ENCODE assay signal across 26 mouse cellular contexts in the genomic region with DNA sequence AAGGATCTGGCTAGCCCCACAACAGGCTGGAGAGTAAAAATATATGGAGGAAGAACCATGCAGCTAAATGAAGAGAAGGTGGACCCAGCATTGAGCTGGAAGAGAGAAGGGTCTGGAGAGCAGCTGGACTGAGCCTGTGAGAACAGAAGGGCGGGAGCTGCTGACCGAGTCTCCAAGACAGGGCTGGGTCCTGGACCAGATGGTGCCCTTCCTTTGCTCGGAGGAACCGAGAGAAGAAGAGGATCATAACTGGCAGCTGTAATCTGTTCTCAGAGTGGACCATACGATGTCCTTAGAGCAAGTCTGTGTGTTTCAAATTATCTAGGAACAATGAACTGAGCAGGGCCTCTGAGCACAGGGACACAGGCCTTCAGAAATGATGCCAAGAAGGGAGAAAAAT.
DNase-seq lines count a peak whose midpoint lies in the region; ATAC-seq and TF ChIP-seq lines count a peak whose summit lies in the region.
"Had no signal": no experiment of that assay in that cellular context is flagged by ENCODE, and none has a peak within 500 bp of the region (broad histone marks: within the 10 kb centered on the region; RNA-seq: fewer than 3 reads in every experiment).

No protein-coding gene starts in this region.

- no peak; the same call in 1 of the 2 replicates for ATAC-seq in hindbrain, postnatal 0 days
- ATAC-seq in hindbrain, embryonic 13.5 days (ENCODE audit: low FRiP score) = no peak
- no peak for ATAC-seq in midbrain, postnatal 0 days (ENCODE audit: low FRiP score)
- no peak for ATAC-seq in midbrain, embryonic 13.5 days
- ATAC-seq: CD4-positive, CD25-positive, alpha-beta regulatory T cell, adult 4 months; forebrain, embryonic 14.5 days; forebrain, postnatal 0 days; intestine, postnatal 0 days had no signal

- H3K27me3 ChIP-seq in hindbrain, postnatal 0 days (ENCODE audit: insufficient read depth, low read length) = no peaks in the 10 kb centered on the region
- no peaks in the 10 kb centered on the region for H3K27me3 ChIP-seq in hindbrain, embryonic 13.5 days
- no peaks in the 10 kb centered on the region for H3K27me3 ChIP-seq in midbrain, postnatal 0 days (ENCODE audit: insufficient read depth, low read length)
- H3K27me3 ChIP-seq in midbrain, embryonic 13.5 days = no peaks in the 10 kb centered on the region
- H3K27me3 ChIP-seq: embryonic facial prominence, embryonic 12.5 days; embryonic facial prominence, embryonic 15.5 days; heart, embryonic 13.5 days; hindbrain, embryonic 12.5 days had no signal

- H3K27ac ChIP-seq in hindbrain, postnatal 0 days = no peak overlapping the region
- no peak overlapping the region for H3K27ac ChIP-seq in hindbrain, embryonic 13.5 days
- H3K27ac ChIP-seq in midbrain, postnatal 0 days (ENCODE audit: low read depth, low read length) = no peak overlapping the region
- H3K27ac ChIP-seq in midbrain, embryonic 13.5 days = no peak overlapping the region
- H3K27ac ChIP-seq: embryonic facial prominence, embryonic 12.5 days; embryonic facial prominence, embryonic 15.5 days; gastrocnemius, adult 2 months; heart, embryonic 10.5 days; heart, embryonic 13.5 days; hindbrain, embryonic 12.5 days had no signal

- no peak overlapping the region for H3K4me3 ChIP-seq in hindbrain, postnatal 0 days (ENCODE audit: low read length)
- H3K4me3 ChIP-seq in hindbrain, embryonic 13.5 days = no peak overlapping the region
- H3K4me3 ChIP-seq in midbrain, postnatal 0 days (ENCODE audit: low read depth, low read length) = no peak overlapping the region
- H3K4me3 ChIP-seq in midbrain, embryonic 13.5 days (replicated peaks) = no peak overlapping the region
- H3K4me3 ChIP-seq: embryonic facial prominence, embryonic 12.5 days; embryonic facial prominence, embryonic 15.5 days; gastrocnemius, adult 2 months; heart, embryonic 10.5 days; heart, embryonic 13.5 days; hindbrain, embryonic 12.5 days had no signal

- no peak overlapping the region for H3K9ac ChIP-seq in hindbrain, postnatal 0 days (replicated peaks; ENCODE audit: low read length)
- no peak overlapping the region for H3K9ac ChIP-seq in hindbrain, embryonic 13.5 days
- no peak overlapping the region for H3K9ac ChIP-seq in midbrain, postnatal 0 days (replicated peaks; ENCODE audit: low read length, poor library complexity, severe bottlenecking)
- no peak overlapping the region for H3K9ac ChIP-seq in midbrain, embryonic 13.5 days (replicated peaks)
- H3K9ac ChIP-seq: embryonic facial prominence, embryonic 12.5 days; embryonic facial prominence, embryonic 15.5 days; forebrain, postnatal 0 days; heart, embryonic 13.5 days; hindbrain, embryonic 12.5 days had no signal

- H3K9me3 ChIP-seq in hindbrain, postnatal 0 days (ENCODE audit: low read length) = no peaks in the 10 kb centered on the region
- no peaks in the 10 kb centered on the region for H3K9me3 ChIP-seq in hindbrain, embryonic 13.5 days
- no peaks in the 10 kb centered on the region for H3K9me3 ChIP-seq in midbrain, postnatal 0 days (ENCODE audit: low read length)
- no peaks in the 10 kb centered on the region for H3K9me3 ChIP-seq in midbrain, embryonic 13.5 days
- H3K9me3 ChIP-seq: embryonic facial prominence, embryonic 12.5 days; embryonic facial prominence, embryonic 15.5 days; heart, embryonic 10.5 days; heart, embryonic 13.5 days; hindbrain, embryonic 12.5 days had no signal

- H3K4me2 ChIP-seq in hindbrain, postnatal 0 days (ENCODE audit: low read depth, low read length) = no peak overlapping the region
- no peak overlapping the region for H3K4me2 ChIP-seq in hindbrain, embryonic 13.5 days
- no peak overlapping the region for H3K4me2 ChIP-seq in midbrain, postnatal 0 days (ENCODE audit: low read depth, low read length, poor library complexity, severe bottlenecking)
- no peak overlapping the region for H3K4me2 ChIP-seq in midbrain, embryonic 13.5 days (replicated peaks)
- H3K4me2 ChIP-seq: embryonic facial prominence, embryonic 12.5 days; embryonic facial prominence, embryonic 15.5 days; heart, embryonic 13.5 days; hindbrain, embryonic 12.5 days had no signal

- peak; percentile 5 for DNase-seq in embryo, embryonic 10 days (ENCODE audit: low spot score)
- DNase-seq in embryo, embryonic 9.5 days (ENCODE audit: extremely low spot score) = no peak
- peak; percentile 16 for DNase-seq in hindbrain, postnatal 0 days (ENCODE audit: low spot score)
- peak; percentile 7 for DNase-seq in midbrain, postnatal 0 days (ENCODE audit: low spot score)
- no peak for DNase-seq in thymus, adult 18-20 months
- DNase-seq: adrenal gland, adult 2 months; adrenal gland, postnatal 14 days; cerebellum, adult 11-12 months; cerebellum, adult 8-10 months; cerebellum, postnatal 25 days; forebrain, postnatal 0 days; gastrocnemius, adult 2 months; gastrocnemius, postnatal 14 days; heart, adult 18-20 months; heart, postnatal 14 days; heart, postnatal 4 days had no signal

- H3K36me3 ChIP-seq in hindbrain, postnatal 0 days (ENCODE audit: insufficient read depth, low read length) = no peaks in the 10 kb centered on the region
- H3K36me3 ChIP-seq in hindbrain, embryonic 13.5 days = no peaks in the 10 kb centered on the region
- no peaks in the 10 kb centered on the region for H3K36me3 ChIP-seq in midbrain, postnatal 0 days (ENCODE audit: insufficient read depth, low read length)
- no peaks in the 10 kb centered on the region for H3K36me3 ChIP-seq in midbrain, embryonic 13.5 days
- H3K36me3 ChIP-seq: embryonic facial prominence, embryonic 12.5 days; embryonic facial prominence, embryonic 15.5 days; heart, embryonic 10.5 days; heart, embryonic 13.5 days; hindbrain, embryonic 12.5 days had no signal

- 55% methylated on average over 5 of the region's 5 CpGs for WGBS in hindbrain, postnatal 0 days
- WGBS in hindbrain, embryonic 13.5 days = 67% methylated on average over 5 of the region's 5 CpGs
- 77% methylated on average over 5 of the region's 5 CpGs for WGBS in midbrain, postnatal 0 days
- 63% methylated on average over 5 of the region's 5 CpGs for WGBS in midbrain, embryonic 13.5 days

- no peak for TF ChIP-seq CTCF in hindbrain, postnatal 0 days (IDR thresholded peaks at IDR 0.05; ENCODE audit: low read depth)
- TF ChIP-seq CTCF in midbrain, postnatal 0 days (IDR thresholded peaks at IDR 0.05) = no peak

- H3K4me1 ChIP-seq in hindbrain, postnatal 0 days (ENCODE audit: insufficient read depth, low read length) = no peaks in the 10 kb centered on the region
- no peaks in the 10 kb centered on the region for H3K4me1 ChIP-seq in hindbrain, embryonic 13.5 days (replicated peaks)
- no peaks in the 10 kb centered on the region for H3K4me1 ChIP-seq in midbrain, postnatal 0 days (ENCODE audit: insufficient read depth, low read length)
- H3K4me1 ChIP-seq in midbrain, embryonic 13.5 days (replicated peaks) = no peaks in the 10 kb centered on the region
- H3K4me1 ChIP-seq: embryonic facial prominence, embryonic 12.5 days; embryonic facial prominence, embryonic 15.5 days; heart, embryonic 10.5 days; heart, embryonic 13.5 days; hindbrain, embryonic 12.5 days had no signal

Comparison
In these comparisons a context has a peak if more than half of its experiments do, and no peak if none do; other contexts are left out.
1. DNase-seq: peak in embryo, embryonic 10 days (single experiment), hindbrain, postnatal 0 days (single experiment) and midbrain, postnatal 0 days (single experiment); none in embryo, embryonic 9.5 days (single experiment) and thymus, adult 18-20 months (0 of 2).